Mouse (Mus musculus) natural killer cell, adult 2 months (primary cell): ENCODE measurements around the gene Aifm3.
"Not testable (repeated sequence)": the region's sequence is repeated elsewhere in the genome, so short reads cannot be mapped to it uniquely, and the experiment has no call there.

Source experiments
- DNase-seq, 2 experiments: peaks; one replicate each; pipeline ENCODE4 v3.0.0; 2022; ENCODE audit warnings: low spot score in 2 of 2

Aifm3 gene

DNA sequence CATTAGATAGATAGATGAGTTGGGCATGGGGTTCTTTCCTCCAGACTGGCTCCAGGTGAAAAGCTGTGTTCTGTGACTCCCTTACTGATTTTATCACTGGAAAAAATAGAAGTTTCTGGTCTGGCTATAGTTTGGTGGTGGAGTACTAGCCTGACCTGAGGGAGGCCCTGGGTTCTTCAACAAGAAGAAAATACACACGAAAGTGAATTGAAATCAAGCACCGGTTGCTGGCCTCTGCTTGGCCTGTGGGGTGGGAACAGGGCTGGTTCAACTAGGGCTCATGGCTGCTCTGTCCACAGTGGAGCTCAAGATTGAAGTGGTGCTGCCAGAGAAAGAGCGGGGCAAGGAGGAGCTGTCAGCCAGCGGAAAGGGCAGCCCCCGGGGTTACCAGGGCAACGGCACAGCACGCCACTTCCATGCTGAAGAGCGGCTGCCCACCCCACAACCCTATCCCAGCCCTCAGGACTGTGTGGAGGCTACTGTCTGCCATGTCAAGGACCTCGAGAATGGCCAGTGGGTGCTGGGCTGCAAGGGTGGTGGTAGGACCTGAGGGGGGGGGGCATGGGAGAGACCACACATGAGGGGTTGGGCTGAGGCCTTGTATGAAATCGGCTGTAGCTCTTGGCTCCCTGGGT lies 10.0 kb downstream of the Aifm3 start:
- DNase-seq: no peak

DNA sequence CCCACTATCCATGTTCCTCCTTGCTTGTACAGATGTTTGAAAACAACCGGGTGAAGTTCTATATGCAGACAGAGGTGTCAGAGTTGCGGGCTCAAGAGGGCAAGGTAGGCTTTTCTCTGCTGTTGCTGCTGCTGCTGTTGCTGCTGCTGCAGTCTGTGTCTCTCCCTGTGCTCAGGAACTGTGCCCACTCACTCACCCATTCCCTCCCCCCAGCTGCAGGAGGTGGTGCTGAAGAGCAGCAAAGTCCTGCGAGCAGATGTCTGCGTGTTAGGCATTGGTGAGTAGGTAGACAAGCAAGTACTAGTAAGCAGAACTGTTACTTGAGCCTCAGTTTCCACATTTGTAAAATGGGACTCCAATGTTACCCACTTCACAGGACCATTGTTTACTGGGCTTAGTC lies 13.3 kb downstream of the Aifm3 start:
- no peak for DNase-seq

DNA sequence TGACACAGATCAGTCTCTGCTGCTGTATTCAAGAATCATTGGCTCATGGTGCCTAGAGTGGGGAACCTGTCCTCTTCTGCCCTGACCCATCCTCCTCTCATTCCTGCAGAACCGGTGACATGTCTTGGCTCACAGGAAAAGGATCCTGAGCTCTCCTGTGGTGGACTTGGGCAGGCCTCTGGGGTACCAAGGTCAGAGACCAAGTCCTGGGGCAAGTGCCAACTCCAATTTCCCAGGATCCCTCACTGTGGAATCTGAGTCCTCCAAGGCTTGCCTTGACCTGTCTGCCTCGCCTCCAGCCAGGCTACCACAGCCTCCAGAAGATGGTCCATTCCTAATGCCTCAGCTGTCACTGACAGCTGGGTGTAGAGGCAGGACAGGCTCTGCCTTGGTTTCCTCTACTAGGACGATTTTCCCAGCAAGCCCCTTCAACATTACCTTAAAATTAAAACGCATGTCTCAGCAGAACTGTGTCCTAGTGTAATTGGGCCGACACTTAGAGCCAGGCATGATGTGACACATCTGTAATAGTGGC lies 17.7 kb downstream of the Aifm3 start:
- DNase-seq: no peak

DNA sequence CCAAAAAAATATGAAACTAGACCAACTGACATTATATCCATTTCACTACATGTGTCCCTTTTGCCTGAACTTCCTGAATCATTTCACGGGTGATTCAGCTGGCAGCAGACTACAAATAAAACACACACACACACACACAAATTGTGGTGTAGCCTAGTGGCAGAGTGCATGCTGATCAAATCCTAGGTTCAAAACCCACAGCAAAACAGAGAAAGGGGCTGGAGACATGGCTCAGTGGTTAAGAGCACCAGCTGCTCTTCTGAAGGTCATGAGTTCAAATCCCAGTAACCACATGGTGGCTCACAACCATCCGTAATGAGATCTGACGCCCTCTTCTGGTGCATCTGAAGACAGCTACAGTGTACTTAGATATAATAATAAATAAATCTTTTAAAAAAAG lies 18.6 kb downstream of the Aifm3 start:
- not testable (repeated sequence) for DNase-seq

DNA sequence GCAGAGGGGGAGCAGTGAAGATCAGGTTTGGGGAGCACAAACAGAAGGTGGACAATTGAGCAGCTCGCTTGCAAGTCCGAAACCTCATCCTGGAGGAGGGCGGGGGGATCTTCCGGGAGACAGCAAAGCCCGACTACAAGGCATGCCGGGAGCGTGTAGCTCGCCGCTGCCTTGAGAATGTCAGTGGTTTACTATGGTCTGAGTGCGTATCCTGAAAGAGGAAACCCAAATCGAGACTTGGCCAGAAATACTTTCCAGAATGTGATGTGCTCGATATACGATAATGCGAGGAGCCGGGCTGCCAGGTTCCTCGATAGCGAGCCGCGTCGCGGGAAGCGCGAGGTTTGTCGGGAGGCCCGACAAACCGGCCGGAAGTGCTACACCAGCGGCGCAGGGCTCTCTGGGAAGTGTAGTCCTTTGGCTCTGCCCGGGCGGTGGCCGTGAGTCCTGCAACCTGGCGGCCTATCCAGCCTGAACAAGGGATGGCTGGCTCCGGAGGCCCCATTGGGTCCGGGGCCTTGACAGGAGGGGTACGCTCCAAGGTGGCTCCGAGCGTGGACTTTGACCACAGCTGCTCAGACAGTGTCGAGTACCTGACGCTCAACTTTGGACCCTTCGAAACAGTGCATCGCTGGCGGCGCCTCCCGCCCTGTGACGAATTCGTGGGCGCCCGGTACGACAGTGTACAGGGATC lies 19.3 kb downstream of the Aifm3 start, which contains the start of gene Lztr1:
Gene Lztr1, plus strand, starts transcription at position 143 of the 694 bp plus-strand sequence.
- DNase-seq: peak; percentile 74 to 77

DNA sequence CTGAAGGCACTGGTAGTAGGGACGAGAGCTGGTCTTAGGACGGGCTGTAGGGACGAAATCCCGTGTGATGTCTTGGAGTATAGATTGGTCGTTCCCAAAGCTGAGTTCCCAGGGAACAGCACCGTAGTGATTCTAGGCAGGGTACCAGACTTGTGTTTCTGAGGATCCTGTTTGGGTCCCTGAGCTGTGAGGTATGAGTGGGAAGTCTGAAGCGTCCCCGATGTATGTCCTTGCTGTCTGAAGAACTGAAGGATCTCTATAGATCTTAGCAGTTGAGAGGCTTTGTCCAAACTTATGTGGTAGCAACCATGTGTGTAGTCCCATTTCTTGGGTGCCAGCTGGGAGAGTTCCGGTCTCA lies 19.8 kb downstream of the Aifm3 start:
- no peak for DNase-seq

DNA sequence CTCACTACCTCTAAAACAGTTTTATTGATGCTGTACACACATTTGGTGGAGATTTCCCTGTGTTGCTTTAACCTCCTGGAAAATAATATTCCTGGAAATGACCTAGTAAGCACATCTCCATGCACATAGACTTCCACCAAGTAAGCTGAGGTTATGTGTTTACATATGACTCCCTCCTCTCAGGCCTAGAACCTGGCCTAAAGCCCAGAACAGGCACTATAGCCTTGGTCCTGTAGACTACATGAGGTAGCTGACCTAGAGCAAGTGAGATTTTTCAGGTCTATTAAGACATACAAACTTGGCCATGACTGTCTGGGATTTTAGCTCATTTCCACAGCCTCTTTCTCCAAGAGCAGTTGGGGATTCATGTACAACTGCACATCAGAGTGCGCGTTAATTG lies 20.7 kb downstream of the Aifm3 start:
- no peak for DNase-seq

DNA sequence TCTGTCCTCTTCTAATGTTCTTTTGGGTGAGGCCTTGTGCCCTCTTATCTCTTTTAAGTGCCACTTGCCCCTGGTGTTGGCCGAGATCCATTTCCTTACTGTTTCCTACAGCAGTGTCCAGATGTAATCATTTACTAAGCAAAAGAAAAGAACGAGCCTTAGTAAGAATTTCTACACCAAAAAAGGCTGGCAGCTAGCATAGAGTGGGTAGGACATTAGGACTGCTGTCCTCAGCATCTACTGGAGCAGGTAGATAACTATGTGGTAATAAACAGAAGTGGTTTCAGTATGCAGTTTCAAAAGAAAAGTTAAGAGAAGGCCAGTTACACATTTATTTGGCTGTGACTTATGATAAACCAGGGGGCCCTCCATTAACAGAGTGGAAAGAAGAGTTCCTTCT lies 21.3 kb downstream of the Aifm3 start:
- DNase-seq: no peak

DNA sequence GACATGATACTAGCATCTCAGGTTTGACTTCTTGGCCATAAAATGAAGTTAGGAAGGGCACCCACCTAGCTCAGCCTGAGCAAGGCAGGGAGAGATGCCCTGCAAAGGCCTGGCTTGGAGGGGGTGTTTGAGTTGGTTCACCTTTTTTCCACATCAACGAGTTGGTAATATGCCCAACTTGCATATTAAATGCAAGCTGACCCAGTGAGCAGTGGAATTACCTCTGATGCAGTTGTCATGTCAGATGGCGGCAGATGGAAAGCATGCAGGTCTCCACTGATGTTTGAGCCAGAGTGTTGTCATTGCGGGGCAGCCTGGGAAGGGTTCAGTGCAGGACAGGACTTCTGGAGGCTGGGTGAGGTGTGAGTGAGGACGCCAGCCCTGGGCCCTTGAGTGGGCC lies 22.0 kb downstream of the Aifm3 start:
- DNase-seq: no peak

DNA sequence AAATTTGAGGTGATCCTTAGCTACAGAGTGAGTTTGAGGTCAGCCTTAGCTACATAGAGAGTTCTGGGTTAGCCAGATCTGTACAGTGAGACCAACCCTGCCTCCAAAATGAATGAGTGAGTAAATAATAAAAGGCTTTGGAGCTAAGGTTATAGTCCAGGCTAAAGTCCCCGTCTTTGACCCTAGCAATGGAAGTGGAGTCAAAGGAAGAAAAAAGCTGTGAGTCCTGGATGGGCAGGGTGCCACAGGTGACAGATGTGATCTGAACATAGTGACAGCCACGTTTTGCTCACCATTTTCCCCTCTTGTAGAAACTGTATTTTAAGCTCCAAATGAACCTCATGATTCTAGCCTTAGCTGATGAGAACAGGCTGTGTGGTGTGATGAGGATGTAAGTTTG lies 29.5 kb downstream of the Aifm3 start:
- no peak for DNase-seq

DNA sequence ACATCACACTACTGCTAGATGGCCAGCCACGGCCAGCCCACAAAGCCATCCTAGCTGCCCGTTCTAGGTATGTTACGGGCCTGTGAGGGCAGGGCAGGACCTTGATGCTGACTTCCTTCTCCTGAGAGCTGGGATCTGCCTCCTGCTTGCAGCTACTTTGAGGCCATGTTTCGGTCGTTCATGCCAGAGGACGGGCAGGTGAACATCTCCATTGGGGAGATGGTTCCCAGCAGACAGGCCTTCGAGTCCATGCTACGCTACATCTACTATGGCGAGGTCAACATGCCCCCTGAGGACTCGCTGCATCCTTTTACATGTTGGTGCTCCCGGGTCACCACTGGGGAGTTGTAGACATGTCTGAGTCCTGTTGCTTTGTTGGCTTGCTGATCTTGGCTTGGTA lies 34.7 kb downstream of the Aifm3 start:
- DNase-seq: no peak

DNA sequence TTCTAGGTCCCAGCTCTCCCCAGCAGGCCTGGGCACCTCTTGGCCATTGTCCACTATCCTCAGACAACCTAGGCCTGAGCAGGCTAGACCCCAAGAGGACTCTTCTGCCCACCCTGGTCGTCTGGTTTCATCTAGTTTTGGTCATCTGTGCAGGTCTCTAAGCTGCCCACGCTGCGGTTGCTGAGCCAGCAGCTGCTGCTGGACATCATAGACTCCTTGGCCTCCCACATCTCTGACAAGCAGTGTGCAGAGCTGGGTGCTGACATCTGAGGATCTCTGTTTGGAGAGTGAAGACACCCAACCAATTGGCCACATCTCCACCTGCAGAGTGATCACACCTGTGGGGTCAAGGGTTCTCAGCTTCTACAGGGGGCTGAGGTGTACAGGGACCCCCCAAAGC lies 36.1 kb downstream of the Aifm3 start:
- no peak for DNase-seq

DNA sequence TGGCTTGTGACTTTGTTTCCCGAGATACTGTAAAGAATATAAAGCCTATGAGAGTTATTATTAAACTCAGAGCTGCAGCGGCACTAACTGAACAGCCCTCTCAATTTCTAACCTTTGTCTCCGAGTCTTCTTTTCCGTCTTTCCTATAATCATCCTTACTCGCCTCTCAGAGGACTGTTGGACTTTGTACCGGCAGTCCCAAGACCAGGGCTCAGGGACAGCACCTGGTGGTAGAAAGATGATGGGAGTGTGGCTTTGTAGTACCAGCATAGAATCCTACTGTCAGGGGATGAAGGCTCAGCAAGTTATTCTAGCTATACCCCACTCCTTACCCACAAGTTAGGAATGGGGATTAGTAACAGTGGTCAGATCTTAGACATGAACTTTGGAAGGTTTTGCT lies 36.8 kb downstream of the Aifm3 start:
- no peak for DNase-seq

DNA sequence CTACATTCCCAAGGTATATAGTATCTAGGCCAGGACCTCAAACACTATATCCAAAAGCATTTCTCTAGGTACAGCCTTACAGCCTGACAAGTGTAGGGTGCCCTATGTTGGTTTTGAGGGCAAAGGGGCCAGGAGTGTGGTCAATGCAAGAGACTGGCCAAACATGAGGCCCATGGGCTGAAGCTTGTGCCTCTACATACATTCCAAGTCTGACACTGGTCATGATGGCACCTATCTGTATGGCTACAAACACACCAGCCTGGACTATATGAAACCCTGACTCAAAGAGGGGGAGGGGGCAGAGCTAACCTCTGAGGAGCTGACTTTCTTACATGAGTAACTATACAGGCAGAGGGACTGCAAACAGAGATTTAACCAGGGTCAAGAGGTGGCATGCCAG lies 38.2 kb downstream of the Aifm3 start:
- DNase-seq: no peak

DNA sequence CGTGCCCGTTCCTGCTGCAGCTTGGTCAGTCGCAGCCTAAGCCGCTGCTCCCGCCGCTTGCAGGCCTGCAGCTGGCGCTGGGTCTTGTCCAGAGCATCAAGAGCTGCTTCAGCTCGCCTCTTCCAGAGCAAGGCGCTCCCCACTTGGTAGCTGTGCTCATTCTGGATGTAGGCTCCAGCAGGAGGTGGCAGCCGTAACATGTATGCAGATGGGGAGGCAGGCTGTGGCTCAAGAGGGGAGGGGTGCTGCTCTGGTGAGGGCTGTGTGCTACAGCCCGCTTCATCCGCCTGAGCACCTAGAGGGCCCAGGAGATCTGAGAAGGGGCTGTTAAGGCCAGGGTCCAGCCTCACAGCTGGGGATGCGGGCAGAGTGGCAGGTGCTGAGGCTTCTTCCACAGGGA lies 38.9 kb downstream of the Aifm3 start:
- no peak for DNase-seq

DNA sequence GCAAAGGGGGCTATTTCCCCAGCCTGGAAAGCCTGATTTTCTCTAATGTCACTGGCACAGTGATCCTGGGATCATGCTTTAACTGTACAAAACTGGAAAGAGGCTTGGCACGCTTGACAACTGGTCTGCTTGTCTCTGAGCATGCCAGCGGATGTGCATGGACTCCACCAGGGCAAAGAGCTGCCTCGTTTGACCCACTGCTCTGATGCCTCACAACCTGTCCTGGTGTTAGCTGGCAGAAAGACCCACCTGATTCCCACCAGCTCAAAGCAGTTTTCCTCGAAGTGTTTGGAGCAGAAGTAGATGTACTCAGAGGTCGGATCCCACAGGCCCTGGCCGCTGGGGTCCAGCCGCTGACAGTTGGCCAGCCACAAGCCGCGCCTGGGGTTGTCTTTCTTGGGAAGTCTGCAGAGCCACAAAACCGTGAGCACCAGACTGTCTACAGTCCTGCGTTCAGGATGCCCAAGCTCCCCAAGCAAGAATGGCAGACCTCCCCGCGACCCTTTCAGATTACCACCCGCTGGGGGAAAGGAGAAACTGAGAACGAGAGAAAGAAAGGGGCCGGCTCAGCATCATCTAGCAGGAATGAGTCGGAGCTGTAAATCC lies 40.7 kb downstream of the Aifm3 start:
- no peak for DNase-seq

DNA sequence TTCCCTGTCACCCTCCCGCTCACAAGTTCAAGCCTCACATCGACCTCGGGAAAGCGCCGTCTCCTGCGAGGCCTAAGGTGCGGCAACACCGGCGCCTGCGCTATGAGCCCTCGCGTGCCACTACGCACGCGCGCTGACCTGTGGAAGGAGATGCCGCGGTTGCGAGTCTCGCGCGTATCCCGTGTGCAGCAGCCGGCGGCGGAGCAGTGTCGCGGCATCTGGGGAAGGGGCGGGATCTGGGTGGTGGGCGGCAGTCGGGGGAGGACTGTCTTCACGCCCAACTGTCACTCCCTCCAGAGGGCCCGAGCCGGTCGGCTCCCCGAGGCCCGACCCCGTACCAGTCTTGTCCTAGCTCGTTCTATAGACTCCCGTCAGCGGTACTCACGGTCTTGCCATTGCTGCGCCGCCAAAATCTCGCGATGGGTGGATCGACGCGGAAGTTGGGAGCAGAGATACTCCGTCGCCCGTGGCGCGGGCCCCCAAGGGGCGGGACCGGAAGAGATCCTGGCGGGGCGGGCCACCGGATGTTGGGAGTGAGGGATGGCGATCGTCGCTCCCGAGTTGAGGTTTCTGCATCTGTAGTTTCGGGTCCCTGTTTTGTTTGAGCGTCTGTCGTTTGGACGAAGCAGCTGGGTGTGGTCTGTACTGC lies 41.4 kb downstream of the Aifm3 start, which contains the start of gene Thap7:
Gene Thap7, minus strand, starts transcription at position 497 of the 649 bp plus-strand sequence.
- DNase-seq: peak; percentile 94 to 96

DNA sequence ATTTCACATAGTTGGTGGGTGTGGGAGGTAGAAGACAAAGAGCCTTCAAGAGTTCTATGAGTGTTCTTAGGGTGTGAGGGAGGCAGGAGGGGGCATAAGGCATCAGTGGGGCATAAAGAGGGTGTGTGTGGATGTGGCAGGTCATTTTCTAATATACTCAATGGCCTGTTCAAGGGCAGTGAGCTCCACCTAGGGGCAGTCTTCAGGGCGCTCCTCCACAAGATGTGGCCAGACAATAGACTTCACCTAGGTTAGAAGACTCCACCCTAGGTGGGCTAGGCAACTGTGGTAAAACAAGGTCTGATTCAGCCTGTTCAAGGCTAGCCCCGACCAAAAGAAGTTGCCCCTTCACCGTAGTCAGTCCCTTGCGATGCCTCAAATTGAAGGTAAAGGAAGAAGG lies 42.9 kb downstream of the Aifm3 start:
- peak; percentile 24 to 26 for DNase-seq

DNA sequence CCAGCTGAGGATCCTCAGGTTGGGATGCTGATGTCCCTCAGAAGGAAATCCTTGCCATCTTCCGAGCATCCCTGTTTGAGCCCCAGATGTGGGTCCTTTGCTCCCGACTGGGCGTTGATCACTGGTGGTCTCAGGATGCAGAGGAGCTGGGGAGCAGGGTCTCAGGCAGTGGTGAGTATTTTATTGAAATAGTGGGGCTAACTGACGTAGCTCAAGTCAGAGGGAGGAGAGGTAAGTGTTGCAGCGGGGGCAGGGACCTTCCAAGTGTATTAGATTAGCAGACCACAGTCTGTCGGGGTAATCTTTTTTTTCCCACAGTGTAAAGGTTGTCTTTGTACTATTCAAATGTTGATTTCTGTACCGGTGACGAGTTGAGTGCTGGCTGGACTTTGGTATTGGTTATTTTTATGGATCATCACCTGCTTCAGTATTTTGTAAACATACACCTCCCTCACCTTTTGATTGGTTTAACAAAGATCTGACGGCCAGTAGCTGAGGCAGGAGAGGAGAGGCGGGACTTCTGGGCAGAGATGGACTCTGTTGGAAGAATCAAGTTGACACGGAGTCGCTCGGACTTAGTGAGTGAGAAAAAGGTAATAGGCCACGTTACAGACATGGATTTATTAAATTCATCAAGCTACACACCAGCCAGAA lies 43.4 kb downstream of the Aifm3 start:
- no peak for DNase-seq

DNA sequence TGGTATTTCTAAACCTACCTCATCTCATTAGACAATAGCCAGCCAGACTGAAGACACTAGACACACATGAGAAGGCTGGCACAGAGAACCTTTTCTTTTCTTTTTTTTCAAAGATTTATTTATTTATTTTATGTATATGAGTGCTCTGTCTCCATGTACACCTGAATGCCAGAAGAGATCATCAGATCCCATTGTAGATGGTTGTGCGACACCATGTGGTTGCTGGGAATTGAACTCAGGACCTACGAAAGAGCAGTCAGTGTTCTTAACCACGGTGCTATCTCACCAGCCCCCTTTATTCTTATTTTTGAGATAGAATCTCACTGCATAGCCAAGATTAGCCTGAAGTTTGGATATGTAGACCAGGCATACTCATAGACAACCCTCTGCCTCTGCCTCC lies 47.2 kb downstream of the Aifm3 start:
- peak in 1 of 2 experiments; percentile 27 for DNase-seq

DNA sequence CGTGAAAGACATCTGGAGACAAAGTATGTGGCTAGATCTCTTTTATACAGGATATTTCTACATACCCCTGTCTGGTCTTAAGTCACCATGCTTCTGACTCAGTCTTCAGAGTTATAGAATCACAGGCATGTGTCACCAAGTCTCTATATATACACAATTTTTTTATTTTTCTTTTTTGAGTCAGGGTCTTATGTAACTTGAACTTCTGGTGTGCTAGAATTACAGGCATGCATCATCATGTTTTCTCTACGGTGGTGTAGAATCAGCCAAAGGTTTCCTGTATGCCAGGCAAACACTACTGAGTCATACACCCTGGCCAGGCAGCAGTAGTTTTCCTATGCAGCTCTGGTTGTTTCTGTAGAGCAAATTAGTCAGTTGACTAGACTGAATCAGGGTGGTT lies 53.2 kb downstream of the Aifm3 start:
- no peak for DNase-seq

DNA sequence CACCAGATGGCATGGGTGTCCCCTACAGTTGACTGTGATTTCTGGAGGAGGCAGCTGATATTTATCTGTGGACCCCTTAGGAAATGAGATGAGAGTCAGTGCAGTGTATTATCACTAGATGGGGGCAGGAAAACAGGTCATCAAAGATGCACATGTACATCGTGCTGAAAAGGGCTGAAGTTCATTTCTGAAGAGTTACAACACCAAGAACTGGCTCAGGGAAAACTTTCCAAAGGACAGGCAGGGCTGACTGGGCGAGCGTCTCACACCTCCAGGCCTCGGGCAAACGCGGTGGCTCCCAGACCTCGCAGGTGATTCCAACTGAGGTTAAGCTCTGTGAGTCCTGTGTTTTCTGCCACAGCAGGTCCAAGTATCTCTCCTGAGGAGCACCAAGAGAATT lies 63.4 kb downstream of the Aifm3 start:
- no peak for DNase-seq
